Mouse (Mus musculus): ENCODE measurements around the gene Dpp6.

Gene Dpp6

DNA sequence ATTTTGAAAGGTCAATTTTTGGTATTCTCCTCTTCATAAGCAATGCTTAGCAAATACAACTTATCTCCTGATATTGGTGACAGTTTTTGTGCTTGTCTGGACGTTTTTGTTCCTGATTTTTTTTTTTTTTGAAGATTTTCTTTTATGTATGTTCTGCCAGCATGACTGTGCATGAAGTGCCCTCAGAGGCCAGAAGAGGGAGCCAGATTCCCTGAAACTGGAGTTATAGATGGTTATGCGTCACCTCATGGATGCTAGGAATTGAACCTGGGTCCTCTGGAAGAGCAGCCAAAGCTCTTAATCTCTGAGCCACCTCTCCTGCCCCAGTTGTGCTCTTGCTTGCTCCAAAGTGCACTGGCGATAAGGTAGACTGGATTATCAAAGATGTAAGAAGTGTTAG is 868.9 kb downstream of the Dpp6 start:
- no peak for DNase-seq

DNA sequence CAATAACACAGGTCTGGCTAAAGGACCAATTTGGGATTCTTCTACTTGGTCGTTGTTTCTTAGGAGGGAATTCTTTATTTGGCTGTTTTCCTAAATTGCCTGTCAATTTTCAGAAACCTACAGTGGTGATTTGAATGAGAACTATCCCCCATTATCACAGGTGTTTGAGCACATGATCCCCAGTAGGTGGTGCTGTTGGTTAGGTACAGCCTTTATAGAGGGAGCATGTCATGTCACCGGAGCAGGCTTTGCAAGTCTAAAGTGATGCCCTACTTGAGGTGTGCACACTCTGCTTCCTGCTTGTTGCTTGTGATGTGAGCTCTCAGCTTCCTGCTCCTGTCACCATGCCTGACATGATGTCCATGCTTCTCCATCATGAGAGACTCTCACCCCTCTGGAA is 870.3 kb downstream of the Dpp6 start:
- DNase-seq = no peak

- DNase-seq = no peak
These were observed 885.5 kb downstream of the Dpp6 start for GRCm38 (mm10) chr5:27702482-27702881.

DNA sequence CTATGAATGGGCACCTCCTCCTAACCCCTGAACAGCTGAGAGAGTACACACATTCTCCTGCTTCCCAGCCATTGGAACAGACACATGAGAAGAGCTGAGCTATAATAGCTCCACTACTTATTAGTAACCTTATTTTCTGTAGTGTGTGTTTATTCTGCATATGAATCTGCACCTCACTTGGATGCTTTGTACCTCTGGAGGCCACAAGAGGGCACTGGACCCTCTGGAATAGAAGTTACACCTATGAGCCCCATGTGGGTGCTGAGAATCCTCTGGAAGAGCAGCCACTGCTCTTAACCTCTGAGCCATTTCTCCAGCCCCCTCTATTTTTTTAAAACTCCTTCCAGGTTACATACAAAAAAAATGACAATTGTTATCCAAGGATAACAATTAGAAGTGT is 888.0 kb downstream of the Dpp6 start:
- no peak for DNase-seq

- no peak for DNase-seq
These were observed 889.5 kb downstream of the Dpp6 start for GRCm38 (mm10) chr5:27706551-27706950.

DNA sequence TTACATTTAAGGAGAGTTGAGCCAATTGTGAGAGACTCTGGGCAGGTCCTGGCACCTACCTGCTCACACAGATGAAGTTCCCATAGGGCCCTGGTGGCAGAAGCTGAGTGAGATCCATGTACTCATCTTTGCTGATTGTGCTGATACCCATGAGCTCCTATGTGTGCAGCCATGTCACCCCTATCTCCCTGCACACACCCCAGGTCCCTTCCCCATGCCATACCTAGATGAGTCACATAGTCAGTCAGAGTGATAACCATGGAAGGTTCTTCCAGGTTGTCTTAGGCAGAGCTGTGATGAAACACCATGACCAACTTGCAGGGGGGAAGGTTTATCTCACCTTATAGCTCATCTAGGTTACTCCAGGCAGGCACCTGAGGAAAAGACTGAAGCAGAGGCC is 890.3 kb downstream of the Dpp6 start:
- DNase-seq = no peak

- peak; percentile 65 for DNase-seq
These were observed 891.2 kb downstream of the Dpp6 start for GRCm38 (mm10) chr5:27708209-27708608.

- no peak for DNase-seq
These were observed 894.6 kb downstream of the Dpp6 start for GRCm38 (mm10) chr5:27711461-27712192.

- no peak for DNase-seq
These were observed 897.4 kb downstream of the Dpp6 start for GRCm38 (mm10) chr5:27714356-27714755.

DNA sequence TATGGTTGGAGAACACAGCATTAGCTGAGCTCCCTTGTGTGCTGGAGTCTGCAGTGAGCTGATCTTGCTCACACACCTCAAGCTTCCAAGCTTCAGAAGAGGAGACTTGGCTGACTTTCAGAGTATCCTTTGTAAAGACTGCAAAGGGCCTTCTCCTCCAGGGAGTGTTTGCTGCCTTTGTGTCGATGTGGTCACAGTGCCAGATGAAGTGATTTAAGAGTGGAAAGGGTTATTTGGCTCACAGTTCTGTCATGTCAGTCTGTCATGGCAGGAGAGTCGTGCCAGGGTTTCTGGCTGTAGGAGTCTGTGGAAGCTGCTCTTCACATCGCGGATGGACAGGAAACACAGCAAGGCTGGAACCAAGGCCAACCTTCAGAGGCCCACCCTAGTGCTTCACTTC is 899.0 kb downstream of the Dpp6 start:
- no peak for DNase-seq

GRCm38 (mm10) chr5:27717301-27717700 is 900.3 kb downstream of the Dpp6 start:
- no peak for DNase-seq

- DNase-seq = no peak
These were observed 902.3 kb downstream of the Dpp6 start for GRCm38 (mm10) chr5:27719311-27719710.

DNA sequence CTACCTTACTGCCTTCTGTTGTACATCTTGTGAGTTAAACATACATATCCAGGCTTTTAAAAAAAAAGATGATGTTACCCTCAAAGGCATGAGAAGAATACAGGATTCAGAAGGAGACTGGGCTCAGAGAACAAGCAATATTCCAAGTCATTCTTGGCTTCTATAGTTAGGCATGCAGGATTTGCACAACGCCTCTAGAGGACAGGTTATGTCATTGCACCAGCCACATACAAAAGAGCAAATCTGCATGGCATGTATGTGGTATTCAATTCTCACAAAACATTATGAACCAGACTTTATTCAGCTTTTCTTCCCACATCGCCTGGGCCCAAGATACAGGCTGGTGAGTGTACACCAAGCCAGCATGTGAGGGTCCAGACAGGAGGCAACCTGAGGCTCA is 907.5 kb downstream of the Dpp6 start:
- no peak for DNase-seq

GRCm38 (mm10) chr5:27730666-27731065 is 913.7 kb downstream of the Dpp6 start:
- no peak for DNase-seq

GRCm38 (mm10) chr5:27731392-27731791 is 914.4 kb downstream of the Dpp6 start:
- DNase-seq = no peak

- DNase-seq = peak; percentile 24
These were observed 915.4 kb downstream of the Dpp6 start for GRCm38 (mm10) chr5:27732288-27732868.

GRCm38 (mm10) chr5:27737168-27737567 is 920.2 kb downstream of the Dpp6 start:
- peak; percentile 60 for DNase-seq

DNA sequence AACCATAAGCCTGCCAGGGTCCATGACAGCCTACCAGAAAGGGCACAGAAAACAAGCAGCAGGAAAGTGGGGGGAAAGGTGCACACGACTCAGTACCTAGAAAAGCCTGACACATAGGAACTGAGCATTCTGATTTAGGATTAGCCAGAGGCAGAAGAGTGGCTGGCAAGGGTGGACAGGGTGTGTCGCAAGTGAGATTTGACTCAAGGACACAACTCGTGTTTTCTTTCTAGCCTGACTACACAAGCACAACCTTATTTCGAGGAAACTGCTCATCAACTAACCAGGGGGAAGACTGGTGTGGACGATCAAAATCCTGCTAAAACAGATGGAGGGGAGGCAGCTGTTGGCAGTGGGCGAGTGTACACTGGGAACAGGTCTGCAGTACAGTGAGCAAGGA is 922.2 kb downstream of the Dpp6 start:
- DNase-seq = no peak

GRCm38 (mm10) chr5:27744944-27745343 is 927.9 kb downstream of the Dpp6 start:
- DNase-seq = no peak

GRCm38 (mm10) chr5:27765780-27766179 is 948.8 kb downstream of the Dpp6 start:
- no peak for DNase-seq

DNA sequence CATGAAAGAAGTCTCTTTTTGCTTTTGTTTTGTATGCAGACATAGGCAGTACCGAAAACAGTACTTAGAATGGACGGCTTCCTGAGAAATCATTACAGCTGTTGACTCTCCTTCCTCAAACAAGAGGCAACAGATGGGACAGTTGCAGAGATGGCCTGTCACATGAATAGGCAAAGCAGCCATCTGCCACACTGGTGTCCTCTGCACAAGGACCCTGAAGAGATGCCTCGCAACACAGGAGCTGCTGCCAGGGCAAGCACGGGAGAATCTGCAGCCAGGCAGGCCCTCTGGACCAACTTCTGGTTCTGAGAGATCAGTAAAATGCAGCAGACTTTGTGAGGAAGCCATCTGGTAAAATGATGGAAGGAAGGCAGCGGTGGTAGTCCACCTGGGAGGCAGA is 950.9 kb downstream of the Dpp6 start:
- peak; percentile 54 for DNase-seq
